8 mouse cellular contexts compared by ENCODE assay signal in genomic region chr17:55367464-55368207, GRCm38 (mm10).
A peak's percentile ranks its signal among the peaks of the same experiment; 100 is the strongest.
DNase-seq lines count a peak whose midpoint lies in the region; ATAC-seq lines count a peak whose summit lies in the region.

No protein-coding gene starts in this region.

- H3K27me3 ChIP-seq in forebrain, embryonic 15.5 days = no peaks in the 10 kb centered on the region

- intact Hi-C loops in gastrocnemius, postnatal 36 days (cut with DNase I) = no loop called here

- no peak overlapping the region for H3K4me3 ChIP-seq in forebrain, embryonic 15.5 days

- H3K4me2 ChIP-seq in forebrain, embryonic 15.5 days (replicated peaks) = no peak overlapping the region

- no peaks in the 10 kb centered on the region for H3K9me3 ChIP-seq in forebrain, embryonic 15.5 days

- 76% methylated on average over 7 of the region's 7 CpGs for WGBS in forebrain, embryonic 15.5 days

- H3K36me3 ChIP-seq in forebrain, embryonic 15.5 days = no peaks in the 10 kb centered on the region

- no peak overlapping the region for H3K9ac ChIP-seq in forebrain, embryonic 15.5 days (replicated peaks)

- ATAC-seq in forebrain, embryonic 15.5 days (replicated peaks) = peak; percentile 95

- H3K27ac ChIP-seq in forebrain, embryonic 15.5 days (replicated peaks) = peak overlapping the region; percentile 47

- DNase-seq in left cerebral cortex, adult 11 months (ENCODE audit: low spot score) = peak; percentile 4
- no peak for DNase-seq in left cerebral cortex, adult 8-10 months (ENCODE audit: low spot score in 2 of 2)
- DNase-seq in layer of hippocampus, postnatal 25 days (ENCODE audit: extremely low spot score in 1 of 2, low spot score in 1 of 2) = peak; percentile 3 to 13
- DNase-seq in retina, postnatal 1 day = peak; percentile 92
- DNase-seq in gastrocnemius, postnatal 36 days = no peak
- DNase-seq in gastrocnemius, postnatal 25 days = no peak
- DNase-seq in thymus, postnatal 0 days (ENCODE audit: low spot score) = no peak

- H3K4me1 ChIP-seq in forebrain, embryonic 15.5 days = 0 out of 2 replicates have a peak, but pooled peaks cover 5% of the 10 kb centered on the region

Comparison
In these comparisons a context has a peak if more than half of its experiments do, and no peak if none do; other contexts are left out.
1. DNase-seq: peak in left cerebral cortex, adult 11 months (single experiment), layer of hippocampus, postnatal 25 days (2 of 2) and retina, postnatal 1 day (single experiment); none in left cerebral cortex, adult 8-10 months (0 of 2), gastrocnemius, postnatal 36 days (0 of 2), gastrocnemius, postnatal 25 days (single experiment) and thymus, postnatal 0 days (single experiment).